Mouse (Mus musculus): ENCODE results near the gene Trim47. TPM values are rescaled to one million over a fixed set of nuclear protein-coding genes. Genes with fewer than 3 reads are reported as not detected.

Gene Trim47
- polyA plus RNA-seq (2012; ENCODE audit: insufficient read depth, insufficient read length, low replicate concordance, missing spikeins) = not detected in 2 replicates

DNA sequence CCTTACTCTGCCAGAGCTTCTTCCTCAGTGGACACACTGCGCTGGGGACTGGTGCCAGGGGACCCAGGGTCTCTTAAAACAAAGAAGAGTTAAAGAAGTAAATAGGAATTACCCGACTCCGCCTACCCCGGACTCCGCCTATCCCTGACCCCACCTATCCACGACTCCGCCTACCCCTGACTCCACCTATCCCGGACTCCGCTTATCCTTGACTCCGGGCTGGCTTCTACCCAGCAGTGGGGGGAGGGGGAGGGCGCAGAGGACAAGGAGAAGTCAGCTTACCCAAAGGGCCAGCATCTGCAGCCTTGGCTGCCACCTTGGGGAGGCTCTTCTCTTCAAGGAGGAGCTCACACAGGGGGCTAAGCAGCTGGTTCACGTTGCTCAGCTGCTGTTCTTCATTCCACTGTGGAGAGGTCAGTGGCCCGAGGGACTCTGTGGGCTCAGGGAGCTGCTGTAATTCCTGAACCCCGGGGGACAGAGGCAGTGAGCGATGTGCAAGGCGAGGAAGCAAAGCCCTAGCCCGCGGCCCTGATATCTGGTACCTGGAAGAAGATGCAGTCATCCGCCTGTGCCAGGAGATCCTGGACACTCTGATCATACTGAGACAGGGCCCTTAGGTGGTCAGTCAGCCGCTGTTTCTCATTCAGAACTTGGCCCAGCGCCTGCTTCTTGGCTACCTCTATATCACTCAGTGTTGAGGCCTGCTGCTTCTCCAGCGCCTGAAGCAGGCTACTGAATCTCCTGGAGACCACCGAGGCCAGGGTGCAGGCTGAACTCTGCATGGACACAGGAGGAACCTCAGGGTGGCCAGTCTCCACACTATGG lies at the start of gene Trim47:
Gene Trim47, minus strand, starts transcription at position 55 of the 825 bp plus-strand sequence.
- 39% methylated on average over 23 of the region's 23 CpGs for WGBS
- Histone ChIP-seq H3K4me3 (ENCODE audit: insufficient read depth, low read depth, low read length) (no peak within 1 kb of the TSS), H3K27ac (ENCODE audit: insufficient read depth, low read depth, low read length) (no peak within 1 kb of the TSS), H3K4me1 (ENCODE audit: control insufficient read depth, insufficient read depth, low read length) (peaks cover 13% of the 10 kb centered on the region)
- TF ChIP-seq CTCF (IDR thresholded peaks at IDR 0.05; ENCODE audit: insufficient read depth, low read depth, low read length) (no peak), POLR2A (IDR thresholded peaks at IDR 0.05; ENCODE audit: insufficient read depth, low read depth, low read length) (no peak)

DNA sequence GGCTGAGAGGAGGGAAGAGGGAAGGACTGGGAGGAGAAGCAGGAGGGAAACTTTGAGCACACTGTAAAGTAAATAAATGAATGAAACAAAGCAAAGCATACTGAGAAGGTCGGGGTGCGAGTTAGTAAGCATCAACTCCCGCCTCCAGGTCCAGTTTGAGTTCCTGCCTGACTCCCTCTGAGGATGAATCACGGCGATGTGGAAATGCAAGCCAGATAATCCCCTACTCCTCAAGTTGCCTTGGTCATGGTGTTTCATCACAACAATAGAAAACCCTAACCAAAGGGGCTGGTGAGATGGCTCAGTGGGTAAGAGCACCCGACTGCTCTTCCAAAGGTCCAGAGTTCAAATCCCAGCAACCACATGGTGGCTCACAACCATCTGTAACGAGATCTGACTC lies 49.0 kb upstream of the Trim47 start:
- WGBS = 51% methylated on average over 7 of the region's 7 CpGs
- TF ChIP-seq CTCF (IDR thresholded peaks at IDR 0.05; ENCODE audit: insufficient read depth, low read depth, low read length) = no peak
- no peak for TF ChIP-seq POLR2A (IDR thresholded peaks at IDR 0.05; ENCODE audit: insufficient read depth, low read depth, low read length)
- no peak overlapping the region for H3K4me3 ChIP-seq (ENCODE audit: insufficient read depth, low read depth, low read length)
- no peaks in the 10 kb centered on the region for H3K4me1 ChIP-seq (ENCODE audit: control insufficient read depth, insufficient read depth, low read length)
- H3K27ac ChIP-seq (ENCODE audit: insufficient read depth, low read depth, low read length) = no peak overlapping the region

DNA sequence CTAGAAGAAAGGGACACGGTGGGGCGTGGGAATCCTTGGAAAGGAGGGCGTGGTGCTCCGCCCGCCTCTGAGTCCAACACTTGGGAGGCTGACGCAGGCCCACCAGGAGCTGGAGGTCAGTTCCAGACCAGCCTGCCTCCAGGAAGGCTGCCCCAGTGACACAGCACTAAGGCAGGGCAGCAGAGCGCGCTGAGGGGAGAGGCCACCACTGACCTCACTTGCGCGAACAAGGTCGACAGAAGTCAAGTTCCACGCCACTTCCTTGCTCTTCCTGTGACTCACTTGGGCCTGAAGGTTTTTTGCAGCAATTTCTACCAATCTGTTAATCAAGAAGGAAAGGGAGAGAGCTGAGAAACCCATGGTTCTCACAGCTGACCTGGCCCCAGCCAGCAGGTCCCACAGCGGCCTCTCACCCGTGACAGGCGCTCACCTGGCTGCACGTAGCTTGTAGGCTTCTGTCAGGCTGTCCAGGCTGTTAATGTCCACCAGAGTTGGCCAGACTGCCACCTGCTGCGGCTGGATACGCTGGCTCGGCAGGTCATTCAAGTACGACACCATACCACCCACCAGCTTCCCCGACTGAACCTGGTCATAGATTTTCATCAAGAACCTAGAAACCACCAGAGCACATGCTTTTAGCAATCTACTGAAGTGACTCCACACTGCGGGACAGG lies 47.9 kb upstream of the Trim47 start:
- Histone ChIP-seq H3K27ac (ENCODE audit: insufficient read depth, low read depth, low read length) (no peak overlapping the region), H3K4me1 (ENCODE audit: control insufficient read depth, insufficient read depth, low read length) (no peaks in the 10 kb centered on the region), H3K4me3 (ENCODE audit: insufficient read depth, low read depth, low read length) (no peak overlapping the region)
- 94% methylated on average over 22 of the region's 22 CpGs for WGBS
- no peak for TF ChIP-seq CTCF (IDR thresholded peaks at IDR 0.05; ENCODE audit: insufficient read depth, low read depth, low read length)
- no peak for TF ChIP-seq POLR2A (IDR thresholded peaks at IDR 0.05; ENCODE audit: insufficient read depth, low read depth, low read length)

DNA sequence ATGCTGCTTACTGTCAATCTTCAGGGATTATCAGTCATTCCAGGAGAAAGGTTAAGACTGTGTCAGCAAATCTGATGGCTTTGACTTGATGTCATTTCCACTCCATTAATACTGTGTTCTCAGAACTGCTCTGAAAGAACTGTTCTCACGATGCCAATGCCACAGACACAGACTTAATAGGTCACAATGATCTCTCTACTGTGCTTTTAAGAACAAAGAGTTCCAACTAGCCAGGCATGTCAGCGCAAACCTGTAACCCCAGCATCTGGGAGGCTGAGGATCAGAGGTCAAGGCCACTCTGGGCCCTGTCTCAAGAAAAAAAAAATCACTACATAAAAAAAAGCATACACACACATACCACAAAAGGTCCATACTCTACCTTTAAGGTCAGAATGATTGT lies 44.9 kb upstream of the Trim47 start:
- 76% methylated on average over 2 of the region's 2 CpGs for WGBS
- H3K4me1 ChIP-seq (ENCODE audit: control insufficient read depth, insufficient read depth, low read length) = no peaks in the 10 kb centered on the region
- H3K4me3 ChIP-seq (ENCODE audit: insufficient read depth, low read depth, low read length) = no peak overlapping the region
- no peak overlapping the region for H3K27ac ChIP-seq (ENCODE audit: insufficient read depth, low read depth, low read length)
- no peak for TF ChIP-seq CTCF (IDR thresholded peaks at IDR 0.05; ENCODE audit: insufficient read depth, low read depth, low read length)
- TF ChIP-seq POLR2A (IDR thresholded peaks at IDR 0.05; ENCODE audit: insufficient read depth, low read depth, low read length) = no peak

DNA sequence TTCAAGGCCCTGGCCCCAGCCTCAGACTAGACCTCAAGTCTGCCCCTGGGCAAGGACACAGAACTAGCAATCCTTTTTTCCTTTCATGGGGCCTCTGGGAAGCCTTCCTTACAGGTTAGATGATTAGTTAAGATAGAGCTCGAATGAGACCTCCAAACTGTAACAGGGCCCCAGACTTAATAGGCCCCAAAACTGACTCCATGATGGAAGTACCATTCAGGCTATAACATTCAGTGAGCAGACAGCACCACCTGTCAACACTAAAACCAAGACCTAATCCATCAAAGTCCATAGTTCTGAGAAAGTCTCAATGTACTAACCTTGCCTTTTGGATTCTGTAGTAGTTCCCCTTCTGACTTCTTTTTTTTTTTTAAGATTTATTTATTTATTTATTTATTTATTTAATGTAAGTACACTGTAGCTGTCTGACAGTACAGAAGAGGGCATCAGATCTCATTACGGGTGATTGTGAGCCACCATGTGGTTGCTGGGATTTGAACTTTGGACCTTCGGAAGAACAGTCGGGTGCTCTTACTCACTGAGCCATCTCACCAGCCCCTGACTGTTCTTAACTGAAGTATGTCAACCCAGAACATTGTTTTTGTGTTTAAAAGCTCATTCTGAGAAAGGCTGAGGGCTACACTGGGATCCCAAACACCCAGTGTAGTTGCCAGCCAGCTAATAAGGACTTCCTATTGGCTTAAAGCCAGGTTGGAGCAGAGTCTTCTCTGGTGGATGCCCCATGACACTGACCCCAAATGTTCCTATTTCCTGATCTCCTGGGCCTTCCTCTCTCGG lies 43.2 kb upstream of the Trim47 start:
- 85% methylated on average over 5 of the region's 5 CpGs for WGBS
- Histone ChIP-seq H3K4me1 (ENCODE audit: control insufficient read depth, insufficient read depth, low read length) (0 out of 2 replicates have a peak, but pooled peaks cover 3% of the 10 kb centered on the region), H3K4me3 (ENCODE audit: insufficient read depth, low read depth, low read length) (no peak overlapping the region), H3K27ac (ENCODE audit: insufficient read depth, low read depth, low read length) (no peak overlapping the region)
- TF ChIP-seq POLR2A (IDR thresholded peaks at IDR 0.05; ENCODE audit: insufficient read depth, low read depth, low read length) = no peak
- TF ChIP-seq CTCF (IDR thresholded peaks at IDR 0.05; ENCODE audit: insufficient read depth, low read depth, low read length) = no peak

DNA sequence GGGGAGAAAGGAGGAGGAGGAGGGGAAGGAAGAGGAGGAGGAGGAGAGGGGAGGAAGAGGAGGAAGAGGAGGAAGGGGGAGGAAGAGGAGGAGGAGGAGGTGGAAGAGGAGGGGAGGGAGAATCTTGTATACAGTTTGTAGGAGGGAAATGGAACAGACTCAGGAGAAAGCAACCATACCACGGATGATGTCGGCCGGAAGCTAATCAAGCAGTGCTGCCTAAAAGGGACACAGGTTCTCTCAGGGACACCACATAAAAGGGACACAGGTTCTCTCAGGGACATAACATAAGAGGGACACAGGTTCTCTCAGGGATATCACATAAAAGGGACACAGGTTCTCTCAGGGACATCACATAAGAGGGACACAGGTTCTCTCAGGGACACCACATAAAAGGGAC lies 42.2 kb upstream of the Trim47 start:
- 0 out of 2 replicates have a peak, but pooled peaks cover 3% of the 10 kb centered on the region for H3K4me1 ChIP-seq (ENCODE audit: control insufficient read depth, insufficient read depth, low read length)
- 81% methylated on average over 3 of the region's 3 CpGs for WGBS
- H3K27ac ChIP-seq (ENCODE audit: insufficient read depth, low read depth, low read length) = no peak overlapping the region
- H3K4me3 ChIP-seq (ENCODE audit: insufficient read depth, low read depth, low read length) = no peak overlapping the region
- no peak for TF ChIP-seq CTCF (IDR thresholded peaks at IDR 0.05; ENCODE audit: insufficient read depth, low read depth, low read length)
- TF ChIP-seq POLR2A (IDR thresholded peaks at IDR 0.05; ENCODE audit: insufficient read depth, low read depth, low read length) = no peak

DNA sequence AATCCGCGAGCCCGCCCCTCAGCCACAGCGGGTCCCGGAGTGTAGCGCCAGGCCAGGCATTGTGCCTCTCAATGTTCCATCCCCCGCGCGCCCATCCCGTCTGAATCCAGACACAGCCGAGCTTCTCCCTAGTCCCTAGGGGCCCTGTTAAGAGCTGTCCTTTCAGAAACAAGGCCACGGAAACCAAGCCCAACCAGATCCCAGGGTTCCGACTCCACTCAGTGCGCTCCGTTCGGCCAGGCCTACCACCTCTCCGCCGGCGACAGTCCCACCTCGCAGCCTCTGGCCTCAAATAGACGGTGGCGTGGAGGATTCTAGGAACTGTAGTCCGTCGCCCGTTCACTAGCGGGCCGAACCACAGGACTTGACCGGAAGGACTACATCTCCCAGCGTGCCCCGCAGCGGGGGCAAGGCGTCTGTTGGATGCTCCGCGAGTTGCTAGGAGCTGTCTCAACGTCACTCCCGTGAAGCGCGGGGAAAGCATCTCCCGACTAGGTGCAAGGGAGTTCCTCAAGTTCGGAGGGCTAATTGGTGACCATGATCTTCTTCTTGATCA lies 41.0 kb upstream of the Trim47 start, which contains the start of gene Fbf1:
Gene Fbf1, minus strand, starts transcription at position 283 of the 556 bp plus-strand sequence.
- TF ChIP-seq CTCF (IDR thresholded peaks at IDR 0.05; ENCODE audit: insufficient read depth, low read depth, low read length) (no peak), POLR2A (IDR thresholded peaks at IDR 0.05; ENCODE audit: insufficient read depth, low read depth, low read length) (peak; percentile 92)
- WGBS = under 1% methylated on average over 40 of the region's 40 CpGs
- peaks cover 5% of the 10 kb centered on the region; the same call in 1 of the 2 replicates for H3K4me1 ChIP-seq (ENCODE audit: control insufficient read depth, insufficient read depth, low read length)
- H3K4me3 ChIP-seq (ENCODE audit: insufficient read depth, low read depth, low read length) = peak within 1 kb of the TSS; percentile 78
- 0 out of 2 replicates have a peak within 1 kb of the TSS, but pooled peaks have one; percentile 48 for H3K27ac ChIP-seq (ENCODE audit: insufficient read depth, low read depth, low read length)

DNA sequence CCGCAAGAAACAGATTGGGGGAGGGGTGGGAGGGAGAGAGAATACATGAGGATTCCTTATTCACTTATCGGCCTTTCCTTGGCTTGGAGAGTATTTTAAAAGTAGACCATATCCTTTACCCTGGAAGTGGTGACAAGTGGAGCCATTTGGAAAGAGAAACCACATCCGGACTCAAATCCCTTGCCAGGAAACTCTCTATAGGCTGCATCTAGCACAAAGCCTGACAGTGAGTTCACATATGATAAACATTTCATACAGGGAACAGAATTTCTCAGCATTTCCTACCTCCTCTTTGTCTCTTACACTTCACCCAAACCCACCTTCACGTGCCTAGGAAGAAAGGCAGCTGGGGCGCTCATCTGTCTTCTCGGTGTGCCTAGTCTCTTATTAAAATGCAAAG lies 40.2 kb upstream of the Trim47 start:
- no peak overlapping the region for H3K27ac ChIP-seq (ENCODE audit: insufficient read depth, low read depth, low read length)
- H3K4me1 ChIP-seq (ENCODE audit: control insufficient read depth, insufficient read depth, low read length) = peaks cover 12% of the 10 kb centered on the region
- no peak for TF ChIP-seq CTCF (IDR thresholded peaks at IDR 0.05; ENCODE audit: insufficient read depth, low read depth, low read length)
- no peak for TF ChIP-seq POLR2A (IDR thresholded peaks at IDR 0.05; ENCODE audit: insufficient read depth, low read depth, low read length)
- H3K4me3 ChIP-seq (ENCODE audit: insufficient read depth, low read depth, low read length) = peak overlapping the region; percentile 78
- 6% methylated on average over 6 of the region's 6 CpGs for WGBS

Measured in olfactory bulb, adult 2 months (tissue).